Mouse (Mus musculus): ENCODE data around the gene Ripk3. TPM values are rescaled to one million over a fixed set of nuclear protein-coding genes. Genes with fewer than 3 reads are reported as not detected.

The Ripk3 gene
- total RNA-seq (2014; rRNA removed) (0.46 and 0.90 TPM in 2 replicates), polyA plus RNA-seq (2015; fragmentation: Nextera tagmentation; extraction: Ambion mirVana) (0.86 and 2.0 TPM in 2 replicates)

- TF ChIP-seq CTCF (IDR thresholded peaks at IDR 0.05; ENCODE audit: low read depth) = no peak
- 8% methylated on average over 40 of the region's 40 CpGs for WGBS
- H3K4me1 ChIP-seq (ENCODE audit: insufficient read depth) = peaks cover 5% of the 10 kb centered on the region; the same call in 1 of the 2 replicates
- H3K36me3 ChIP-seq (ENCODE audit: insufficient read depth) = no peaks in the 10 kb centered on the region
- no peak within 1 kb of the TSS for H3K9ac ChIP-seq
- no peak for DNase-seq
- ATAC-seq = no peak
- peaks cover 59% of the 10 kb centered on the region for H3K27me3 ChIP-seq (ENCODE audit: insufficient read depth, low read length)
- H3K4me3 ChIP-seq (ENCODE audit: low read depth, low read length) = peak within 1 kb of the TSS; percentile 16; the same call in 1 of the 2 replicates
- H3K27ac ChIP-seq (ENCODE audit: low read depth, low read length) = no peak within 1 kb of the TSS
- peak within 1 kb of the TSS; percentile 31; the same call in 1 of the 2 replicates for H3K4me2 ChIP-seq (ENCODE audit: low read depth)
- H3K9me3 ChIP-seq (ENCODE audit: low read length) = no peaks in the 10 kb centered on the region
Measured at GRCm38 (mm10) chr14:55788256-55789050, at the start of gene Ripk3. TSS of gene Ripk3 (minus strand) at chr14:55788865.

- no peak overlapping the region for H3K4me2 ChIP-seq (ENCODE audit: low read depth)
- no peak for TF ChIP-seq CTCF (IDR thresholded peaks at IDR 0.05; ENCODE audit: low read depth)
- no peak overlapping the region for H3K9ac ChIP-seq
- DNase-seq = no peak
- H3K27me3 ChIP-seq (ENCODE audit: insufficient read depth, low read length) = no peaks in the 10 kb centered on the region
- no peaks in the 10 kb centered on the region for H3K9me3 ChIP-seq (ENCODE audit: low read length)
- H3K27ac ChIP-seq (ENCODE audit: low read depth, low read length) = no peak overlapping the region
- H3K4me3 ChIP-seq (ENCODE audit: low read depth, low read length) = no peak overlapping the region
- ATAC-seq = no peak
- H3K4me1 ChIP-seq (ENCODE audit: insufficient read depth) = no peaks in the 10 kb centered on the region
- no peaks in the 10 kb centered on the region for H3K36me3 ChIP-seq (ENCODE audit: insufficient read depth)
- 87% methylated on average over 5 of the region's 5 CpGs for WGBS
Measured at GRCm38 (mm10) chr14:55838312-55838711, 49.6 kb upstream of the Ripk3 start.

GRCm38 (mm10) chr14:55834808-55835533, 46.3 kb upstream of the Ripk3 start:
- Histone ChIP-seq H3K9ac (no peak overlapping the region), H3K36me3 (ENCODE audit: insufficient read depth) (no peaks in the 10 kb centered on the region), H3K4me1 (ENCODE audit: insufficient read depth) (no peaks in the 10 kb centered on the region), H3K27ac (ENCODE audit: low read depth, low read length) (no peak overlapping the region), H3K4me3 (ENCODE audit: low read depth, low read length) (no peak overlapping the region), H3K9me3 (ENCODE audit: low read length) (no peaks in the 10 kb centered on the region), H3K4me2 (ENCODE audit: low read depth) (no peak overlapping the region), H3K27me3 (ENCODE audit: insufficient read depth, low read length) (no peaks in the 10 kb centered on the region)
- ATAC-seq (no peak), DNase-seq (no peak)
- 74% methylated on average over 5 of the region's 5 CpGs for WGBS
- no peak for TF ChIP-seq CTCF (IDR thresholded peaks at IDR 0.05; ENCODE audit: low read depth)

GRCm38 (mm10) chr14:55833126-55833525, 44.5 kb upstream of the Ripk3 start:
- Histone ChIP-seq H3K27ac (ENCODE audit: low read depth, low read length) (no peak overlapping the region), H3K27me3 (ENCODE audit: insufficient read depth, low read length) (no peaks in the 10 kb centered on the region), H3K9me3 (ENCODE audit: low read length) (no peaks in the 10 kb centered on the region), H3K4me3 (ENCODE audit: low read depth, low read length) (no peak overlapping the region), H3K9ac (no peak overlapping the region), H3K36me3 (ENCODE audit: insufficient read depth) (no peaks in the 10 kb centered on the region), H3K4me1 (ENCODE audit: insufficient read depth) (no peaks in the 10 kb centered on the region), H3K4me2 (ENCODE audit: low read depth) (no peak overlapping the region)
- 85% methylated on average over 4 of the region's 4 CpGs for WGBS
- no peak for DNase-seq
- ATAC-seq = no peak
- TF ChIP-seq CTCF (IDR thresholded peaks at IDR 0.05; ENCODE audit: low read depth) = no peak

GRCm38 (mm10) chr14:55830331-55830730, 41.7 kb upstream of the Ripk3 start:
- Histone ChIP-seq H3K9me3 (ENCODE audit: low read length) (no peaks in the 10 kb centered on the region), H3K27me3 (ENCODE audit: insufficient read depth, low read length) (no peaks in the 10 kb centered on the region)
- 88% methylated on average over 4 of the region's 4 CpGs for WGBS

GRCm38 (mm10) chr14:55829854-55830253, 41.2 kb upstream of the Ripk3 start:
- ATAC-seq = no peak
- DNase-seq = no peak
- WGBS = 90% methylated on average over 16 of the region's 16 CpGs
- no peak overlapping the region for H3K9ac ChIP-seq
- H3K27ac ChIP-seq (ENCODE audit: low read depth, low read length) = no peak overlapping the region
- H3K36me3 ChIP-seq (ENCODE audit: insufficient read depth) = no peaks in the 10 kb centered on the region
- no peaks in the 10 kb centered on the region for H3K9me3 ChIP-seq (ENCODE audit: low read length)
- no peak for TF ChIP-seq CTCF (IDR thresholded peaks at IDR 0.05; ENCODE audit: low read depth)
- H3K4me3 ChIP-seq (ENCODE audit: low read depth, low read length) = no peak overlapping the region
- H3K27me3 ChIP-seq (ENCODE audit: insufficient read depth, low read length) = no peaks in the 10 kb centered on the region
- peaks cover 12% of the 10 kb centered on the region; the same call in 1 of the 2 replicates for H3K4me1 ChIP-seq (ENCODE audit: insufficient read depth)
- H3K4me2 ChIP-seq (ENCODE audit: low read depth) = no peak overlapping the region

More at GRCm38 (mm10) chr14:55830331-55830730, 41.7 kb upstream of the Ripk3 start:
- Histone ChIP-seq H3K27ac (ENCODE audit: low read depth, low read length) (no peak overlapping the region), H3K4me3 (ENCODE audit: low read depth, low read length) (no peak overlapping the region), H3K4me1 (ENCODE audit: insufficient read depth) (peaks cover 7% of the 10 kb centered on the region; the same call in 1 of the 2 replicates), H3K36me3 (ENCODE audit: insufficient read depth) (no peaks in the 10 kb centered on the region), H3K9ac (no peak overlapping the region), H3K4me2 (ENCODE audit: low read depth) (no peak overlapping the region)
- ATAC-seq (no peak), DNase-seq (no peak)
- no peak for TF ChIP-seq CTCF (IDR thresholded peaks at IDR 0.05; ENCODE audit: low read depth)

All from forebrain, postnatal 0 days (tissue).